Comparison of ENCODE assay signal across 20 mouse cellular contexts in genomic region chr7:84643270-84643998, GRCm38 (mm10). TPM values are rescaled to one million over a fixed set of nuclear protein-coding genes. Genes with fewer than 3 reads are reported as not detected.
DNase-seq lines count a peak whose midpoint lies in the region; ATAC-seq and TF ChIP-seq lines count a peak whose summit lies in the region.
"Had no signal": no experiment of that assay in that cellular context is flagged by ENCODE, and none has a peak within 500 bp of the region (broad histone marks: within the 10 kb centered on the region; RNA-seq: fewer than 3 reads in every experiment).

No protein-coding gene starts in this region.

- no peaks in the 10 kb centered on the region for H3K9me3 ChIP-seq in intestine, embryonic 15.5 days
- H3K9me3 ChIP-seq in intestine, postnatal 0 days (ENCODE audit: control insufficient read depth), result no peaks in the 10 kb centered on the region
- no peaks in the 10 kb centered on the region for H3K9me3 ChIP-seq in liver, embryonic 14.5 days (ENCODE audit: control insufficient read depth, low read length)
- H3K9me3 ChIP-seq in liver, postnatal 0 days (ENCODE audit: low read length), result no peaks in the 10 kb centered on the region
- no peaks in the 10 kb centered on the region for H3K9me3 ChIP-seq in liver, embryonic 15.5 days (replicated peaks)
- H3K9me3 ChIP-seq: embryonic facial prominence, embryonic 12.5 days; forebrain, embryonic 13.5 days; G1E; heart, embryonic 12.5 days had no signal

- H3K4me2 ChIP-seq in intestine, embryonic 15.5 days (replicated peaks), result no peak overlapping the region
- no peak overlapping the region for H3K4me2 ChIP-seq in intestine, postnatal 0 days (replicated peaks; ENCODE audit: low read depth)
- peak overlapping the region; percentile 2; the same call in 1 of the 2 replicates for H3K4me2 ChIP-seq in liver, embryonic 14.5 days (ENCODE audit: low read depth)
- no peak overlapping the region for H3K4me2 ChIP-seq in liver, postnatal 0 days (ENCODE audit: low read depth, low read length)
- H3K4me2 ChIP-seq in liver, embryonic 15.5 days, result peak overlapping the region; percentile 24; the same call in 1 of the 2 replicates
- H3K4me2 ChIP-seq: embryonic facial prominence, embryonic 12.5 days; forebrain, embryonic 13.5 days; heart, embryonic 12.5 days had no signal

- H3K4me1 ChIP-seq in intestine, embryonic 15.5 days (replicated peaks), result no peaks in the 10 kb centered on the region
- no peaks in the 10 kb centered on the region for H3K4me1 ChIP-seq in intestine, postnatal 0 days (replicated peaks; ENCODE audit: control insufficient read depth, insufficient read depth, low read length)
- peaks cover 15 to 16% of the 10 kb centered on the region in 2 experiments for H3K4me1 ChIP-seq in liver, embryonic 14.5 days (replicated peaks; ENCODE audit: control insufficient read depth in 2 of 2, insufficient read depth in 2 of 2, low read length in 1 of 2)
- H3K4me1 ChIP-seq in liver, postnatal 0 days (ENCODE audit: insufficient read depth), result peaks cover 14% of the 10 kb centered on the region
- peaks cover 46% of the 10 kb centered on the region for H3K4me1 ChIP-seq in liver, embryonic 15.5 days (replicated peaks)
- H3K4me1 ChIP-seq: embryonic facial prominence, embryonic 12.5 days; forebrain, embryonic 13.5 days had no signal

- no peak for TF ChIP-seq CTCF in intestine, postnatal 0 days (IDR thresholded peaks at IDR 0.05; ENCODE audit: low read depth)
- TF ChIP-seq CTCF in liver, embryonic 14.5 days (IDR thresholded peaks at IDR 0.05; ENCODE audit: low read depth), result no peak
- no peak for TF ChIP-seq CTCF in liver, postnatal 0 days (IDR thresholded peaks at IDR 0.05; ENCODE audit: low read depth)

- DNase-seq in liver, embryonic 14.5 days (ENCODE audit: low read depth in 3 of 3, low spot score in 3 of 3), result no peak
- no peak for DNase-seq in liver, postnatal 0 days
- DNase-seq in cerebellum, postnatal 10 days, result no peak
- DNase-seq: adrenal gland, adult 8-10 months; adrenal gland, postnatal 36 days; B cell, adult 2 months; cerebellum, adult 8-10 months; cerebellum, postnatal 25 days; forebrain, postnatal 0 days; gastrocnemius, postnatal 14 days; heart, postnatal 36 days had no signal

- no peaks in the 10 kb centered on the region for H3K36me3 ChIP-seq in intestine, embryonic 15.5 days
- H3K36me3 ChIP-seq in intestine, postnatal 0 days (ENCODE audit: control insufficient read depth, insufficient read depth), result no peaks in the 10 kb centered on the region; the same call in 1 of the 2 replicates
- no peaks in the 10 kb centered on the region for H3K36me3 ChIP-seq in liver, embryonic 14.5 days (replicated peaks; ENCODE audit: control insufficient read depth, insufficient read depth, low read depth)
- 0 out of 2 replicates have a peak, but pooled peaks cover 6% of the 10 kb centered on the region for H3K36me3 ChIP-seq in liver, postnatal 0 days (replicated peaks; ENCODE audit: insufficient read depth, low read length)
- 0 out of 2 replicates have a peak, but pooled peaks cover 2% of the 10 kb centered on the region for H3K36me3 ChIP-seq in liver, embryonic 15.5 days (replicated peaks)
- H3K36me3 ChIP-seq: embryonic facial prominence, embryonic 12.5 days; heart, embryonic 12.5 days had no signal

- H3K27me3 ChIP-seq in intestine, embryonic 15.5 days (replicated peaks), result no peaks in the 10 kb centered on the region
- H3K27me3 ChIP-seq in intestine, postnatal 0 days (replicated peaks; ENCODE audit: control insufficient read depth, insufficient read depth, low read length), result no peaks in the 10 kb centered on the region
- no peaks in the 10 kb centered on the region for H3K27me3 ChIP-seq in liver, embryonic 14.5 days (ENCODE audit: control insufficient read depth, insufficient read depth, low read length)
- no peaks in the 10 kb centered on the region for H3K27me3 ChIP-seq in liver, postnatal 0 days (ENCODE audit: insufficient read depth, low read length)
- no peaks in the 10 kb centered on the region for H3K27me3 ChIP-seq in liver, embryonic 15.5 days
- H3K27me3 ChIP-seq: embryonic facial prominence, embryonic 12.5 days; forebrain, embryonic 13.5 days; heart, embryonic 12.5 days had no signal

- peak; percentile 75; the same call in 1 of the 2 replicates for ATAC-seq in intestine, embryonic 15.5 days
- ATAC-seq in intestine, postnatal 0 days, result no peak
- ATAC-seq in liver, embryonic 14.5 days (ENCODE audit: insufficient read depth), result peak; percentile 67; the same call in 1 of the 2 replicates
- ATAC-seq in liver, postnatal 0 days, result no peak
- peak; percentile 78 for ATAC-seq in liver, embryonic 15.5 days (ENCODE audit: insufficient read depth)
- ATAC-seq in megakaryocyte, adult 5-6 weeks (ENCODE audit: poor library complexity, severe bottlenecking), result no peak
- ATAC-seq: CD4-positive, CD25-positive, alpha-beta regulatory T cell, adult 4 months; forebrain, embryonic 13.5 days; forebrain, postnatal 0 days had no signal

- 74% methylated on average over 6 of the region's 6 CpGs for WGBS in intestine, embryonic 15.5 days
- WGBS in intestine, postnatal 0 days, result 52% methylated on average over 6 of the region's 6 CpGs
- 51% methylated on average over 6 of the region's 6 CpGs for WGBS in liver, embryonic 14.5 days (ENCODE audit: insufficient replicate concordance)
- 60% methylated on average over 6 of the region's 6 CpGs for WGBS in liver, postnatal 0 days (ENCODE audit: insufficient replicate concordance)
- WGBS in liver, embryonic 15.5 days (ENCODE audit: insufficient replicate concordance), result 52% methylated on average over 6 of the region's 6 CpGs

- H3K9ac ChIP-seq in intestine, embryonic 15.5 days, result no peak overlapping the region
- H3K9ac ChIP-seq in intestine, postnatal 0 days (ENCODE audit: low read depth, low read length), result no peak overlapping the region
- peak overlapping the region; percentile 27 for H3K9ac ChIP-seq in liver, embryonic 14.5 days (replicated peaks)
- no peak overlapping the region for H3K9ac ChIP-seq in liver, postnatal 0 days (replicated peaks)
- no peak overlapping the region for H3K9ac ChIP-seq in liver, embryonic 15.5 days
- H3K9ac ChIP-seq: embryonic facial prominence, embryonic 12.5 days; forebrain, embryonic 13.5 days; forebrain, postnatal 0 days; heart, embryonic 12.5 days had no signal

- H3K27ac ChIP-seq in intestine, embryonic 15.5 days, result no peak overlapping the region
- H3K27ac ChIP-seq in intestine, postnatal 0 days (ENCODE audit: low read depth, low read length), result no peak overlapping the region
- peak overlapping the region; percentile 37 for H3K27ac ChIP-seq in liver, embryonic 14.5 days
- no peak overlapping the region for H3K27ac ChIP-seq in liver, postnatal 0 days (ENCODE audit: low read depth)
- H3K27ac ChIP-seq in liver, embryonic 15.5 days (replicated peaks), result peak overlapping the region; percentile 48
- H3K27ac ChIP-seq: embryonic facial prominence, embryonic 12.5 days; forebrain, embryonic 13.5 days had no signal

- no peak for TF ChIP-seq EP300 in liver, embryonic 14.5 days (IDR thresholded peaks at IDR 0.05; ENCODE audit: low read depth)
- TF ChIP-seq EP300 in liver, postnatal 0 days (IDR thresholded peaks at IDR 0.05; ENCODE audit: low read depth), result no peak

- H3K4me3 ChIP-seq in intestine, embryonic 15.5 days (replicated peaks), result no peak overlapping the region
- H3K4me3 ChIP-seq in intestine, postnatal 0 days (ENCODE audit: low read depth, low read length), result no peak overlapping the region
- H3K4me3 ChIP-seq in liver, embryonic 14.5 days (ENCODE audit: insufficient read depth in 1 of 2, low read depth in 2 of 2, low read length in 2 of 2), result no peak overlapping the region
- H3K4me3 ChIP-seq in liver, postnatal 0 days (ENCODE audit: low read depth, low read length), result no peak overlapping the region
- H3K4me3 ChIP-seq in liver, embryonic 15.5 days (replicated peaks), result no peak overlapping the region
- H3K4me3 ChIP-seq: embryonic facial prominence, embryonic 12.5 days; forebrain, embryonic 13.5 days; heart, embryonic 12.5 days had no signal

RNA-seq across cellular contexts. Expression of gene Fah, which starts 36.9 kb away (rescaled TPM):
- polyA plus RNA-seq in intestine, embryonic 15.5 days (2015; fragmentation: Nextera tagmentation; extraction: Ambion mirVana), result 12.4 and 14.2 TPM in 2 replicates
- polyA plus RNA-seq in intestine, postnatal 0 days (2015; fragmentation: Nextera tagmentation; extraction: Ambion mirVana), result 11.1 and 16.5 TPM in 2 replicates
- polyA plus RNA-seq in liver, embryonic 14.5 days (2012; rRNA removed), result 23.5 and 28.8 TPM in 2 replicates
- polyA plus RNA-seq in liver, embryonic 14.5 days (2014; fragmentation: Nextera tagmentation; extraction: Ambion mirVana), result 34.6 and 36.5 TPM in 2 replicates
- 265 and 296 TPM in 2 replicates for polyA plus RNA-seq in liver, postnatal 0 days (2015; fragmentation: Nextera tagmentation; extraction: Ambion mirVana)
- polyA plus RNA-seq in liver, embryonic 15.5 days (2015; fragmentation: Nextera tagmentation; extraction: Ambion mirVana), result 78.8 and 103 TPM in 2 replicates
- total RNA-seq in megakaryocyte, adult 5-6 weeks (2015), result not detected in 2 replicates
- 0.77 TPM in 1 of 2 replicates, not detected in the other for total RNA-seq in megakaryocyte, adult 5-6 weeks (2017)

RNA-seq across cellular contexts. Expression of gene Zfand6, which starts 46.3 kb away (rescaled TPM):
- polyA plus RNA-seq in intestine, embryonic 15.5 days (2015; fragmentation: Nextera tagmentation; extraction: Ambion mirVana), result 162 and 174 TPM in 2 replicates
- 178 and 188 TPM in 2 replicates for polyA plus RNA-seq in intestine, postnatal 0 days (2015; fragmentation: Nextera tagmentation; extraction: Ambion mirVana)
- polyA plus RNA-seq in liver, embryonic 14.5 days (2012; rRNA removed), result 46.6 and 75.5 TPM in 2 replicates
- 125 and 137 TPM in 2 replicates for polyA plus RNA-seq in liver, embryonic 14.5 days (2014; fragmentation: Nextera tagmentation; extraction: Ambion mirVana)
- polyA plus RNA-seq in liver, postnatal 0 days (2015; fragmentation: Nextera tagmentation; extraction: Ambion mirVana), result 160 and 165 TPM in 2 replicates
- 145 and 154 TPM in 2 replicates for polyA plus RNA-seq in liver, embryonic 15.5 days (2015; fragmentation: Nextera tagmentation; extraction: Ambion mirVana)
- total RNA-seq in megakaryocyte, adult 5-6 weeks (2015), result 135 and 162 TPM in 2 replicates
- total RNA-seq in megakaryocyte, adult 5-6 weeks (2017), result 78.3 and 97.4 TPM in 2 replicates

Comparison
In these comparisons a context has a peak if more than half of its experiments do, and no peak if none do; other contexts are left out.
1. ATAC-seq: peak in intestine, embryonic 15.5 days (single experiment), liver, embryonic 14.5 days (single experiment) and liver, embryonic 15.5 days (single experiment); none in intestine, postnatal 0 days (single experiment), liver, postnatal 0 days (single experiment) and megakaryocyte, adult 5-6 weeks (single experiment).
2. H3K27ac ChIP-seq: peak in liver, embryonic 14.5 days (single experiment) and liver, embryonic 15.5 days (single experiment); none in intestine, embryonic 15.5 days (single experiment), intestine, postnatal 0 days (single experiment) and liver, postnatal 0 days (single experiment).
3. H3K4me2 ChIP-seq: peak in liver, embryonic 14.5 days (single experiment) and liver, embryonic 15.5 days (single experiment); none in intestine, embryonic 15.5 days (single experiment), intestine, postnatal 0 days (single experiment) and liver, postnatal 0 days (single experiment).